Mouse (Mus musculus): ENCODE measurements at regions not wholly inside any gene's neighbourhood (a gene's known extent, or its start where the extent isn't known, plus 50 kb on each side); places are given as distances from the start of the nearest gene placed in this dataset.

DNA sequence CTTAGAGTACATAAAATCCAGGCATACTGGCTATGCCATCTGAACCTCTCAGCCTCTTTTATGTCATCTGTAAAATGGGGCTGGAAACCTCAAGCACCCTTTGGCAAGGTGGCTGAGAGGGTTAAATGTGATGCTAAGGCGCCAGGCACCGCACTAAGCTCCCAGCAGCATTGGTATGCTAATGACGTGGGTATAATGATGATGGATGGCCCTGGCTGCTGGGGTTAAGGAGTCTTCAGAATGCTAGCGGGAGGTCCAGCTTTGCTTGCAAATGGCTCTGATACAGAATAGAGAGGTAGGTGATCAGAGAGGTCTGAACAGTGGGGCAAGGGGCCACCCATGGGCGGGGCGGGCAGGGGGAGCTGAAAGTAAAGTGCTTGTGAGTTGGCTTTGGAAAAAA is 241.1 kb upstream of the Irx3 start:
- H3K9me3 ChIP-seq (ENCODE audit: low read length): peaks cover 98% of the 10 kb centered on the region
- no peak overlapping the region for H3K4me3 ChIP-seq (replicated peaks; ENCODE audit: low read length)
- no peaks in the 10 kb centered on the region for H3K36me3 ChIP-seq (ENCODE audit: insufficient read depth, low read length)
- TF ChIP-seq POU5F1 (IDR thresholded peaks at IDR 0.05; ENCODE audit: borderline replicate concordance, low read length): no peak
- TF ChIP-seq CTCF (conservative IDR thresholded peaks at IDR 0.05; ENCODE audit: low read length): no peak
- TF ChIP-seq NANOG (IDR thresholded peaks at IDR 0.05; ENCODE audit: borderline replicate concordance, low read length): peak; percentile 59; the same call in 1 of the 2 replicates
- no peaks in the 10 kb centered on the region for H3K27me3 ChIP-seq (ENCODE audit: insufficient read depth, low read length)
- peaks cover 6% of the 10 kb centered on the region; the same call in 1 of the 2 replicates for H3K4me1 ChIP-seq (replicated peaks; ENCODE audit: low read depth, low read length)

DNA sequence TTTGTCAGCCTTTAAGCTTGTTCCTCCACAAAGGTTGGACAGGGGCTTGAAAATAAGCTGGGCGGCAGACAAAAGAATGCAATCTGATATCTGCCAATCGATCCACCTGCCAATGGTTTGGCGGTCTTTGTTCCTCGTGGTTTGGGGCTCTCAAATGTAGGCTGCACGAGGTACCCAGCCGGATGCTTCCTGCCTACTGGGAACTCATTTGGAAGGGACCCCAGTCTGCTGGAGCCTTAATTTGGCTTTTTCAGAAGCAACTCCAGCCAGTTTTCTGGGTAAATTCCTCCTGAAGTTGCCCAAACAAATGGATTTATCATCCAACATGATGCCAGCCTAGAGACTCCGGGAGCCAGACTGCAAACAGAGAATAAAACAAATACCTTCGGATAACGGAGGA is 228.1 kb upstream of the Irx3 start:
- Histone ChIP-seq H3K27me3 (ENCODE audit: insufficient read depth, low read length) (0 out of 2 replicates have a peak, but pooled peaks cover 9% of the 10 kb centered on the region), H3K4me1 (replicated peaks; ENCODE audit: low read depth, low read length) (peaks cover 46% of the 10 kb centered on the region), H3K9me3 (ENCODE audit: low read length) (no peaks in the 10 kb centered on the region), H3K4me3 (replicated peaks; ENCODE audit: low read length) (no peak overlapping the region), H3K36me3 (ENCODE audit: insufficient read depth, low read length) (no peaks in the 10 kb centered on the region)
- TF ChIP-seq NANOG (IDR thresholded peaks at IDR 0.05; ENCODE audit: borderline replicate concordance, low read length) (no peak), POU5F1 (IDR thresholded peaks at IDR 0.05; ENCODE audit: borderline replicate concordance, low read length) (no peak), CTCF (conservative IDR thresholded peaks at IDR 0.05; ENCODE audit: low read length) (no peak)

DNA sequence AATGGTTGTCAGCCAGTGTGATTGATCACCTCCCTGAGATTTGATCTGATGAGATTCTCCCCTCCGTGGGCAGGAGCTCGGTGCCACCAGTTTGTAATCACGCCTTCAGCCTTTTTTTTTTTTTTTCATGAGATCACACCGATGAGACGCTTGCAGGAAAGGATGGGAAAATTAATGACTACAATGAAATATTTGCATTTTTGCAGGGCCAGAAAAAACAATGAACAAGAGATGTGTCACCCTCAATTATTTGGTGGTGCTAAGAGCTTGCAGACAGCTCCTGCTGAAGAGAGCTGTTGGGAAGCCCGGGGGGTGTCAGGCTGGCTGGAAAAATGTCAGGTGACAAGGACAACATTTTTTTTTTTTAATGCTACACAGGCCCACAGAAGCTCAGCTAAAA is 227.6 kb upstream of the Irx3 start:
- H3K9me3 ChIP-seq (ENCODE audit: low read length): no peaks in the 10 kb centered on the region
- H3K4me3 ChIP-seq (replicated peaks; ENCODE audit: low read length): no peak overlapping the region
- H3K36me3 ChIP-seq (ENCODE audit: insufficient read depth, low read length): no peaks in the 10 kb centered on the region
- TF ChIP-seq POU5F1 (IDR thresholded peaks at IDR 0.05; ENCODE audit: borderline replicate concordance, low read length) (no peak), CTCF (conservative IDR thresholded peaks at IDR 0.05; ENCODE audit: low read length) (no peak), NANOG (IDR thresholded peaks at IDR 0.05; ENCODE audit: borderline replicate concordance, low read length) (no peak)
- H3K4me1 ChIP-seq (replicated peaks; ENCODE audit: low read depth, low read length): peaks cover 46% of the 10 kb centered on the region
- H3K27me3 ChIP-seq (ENCODE audit: insufficient read depth, low read length): 0 out of 2 replicates have a peak, but pooled peaks cover 12% of the 10 kb centered on the region

DNA sequence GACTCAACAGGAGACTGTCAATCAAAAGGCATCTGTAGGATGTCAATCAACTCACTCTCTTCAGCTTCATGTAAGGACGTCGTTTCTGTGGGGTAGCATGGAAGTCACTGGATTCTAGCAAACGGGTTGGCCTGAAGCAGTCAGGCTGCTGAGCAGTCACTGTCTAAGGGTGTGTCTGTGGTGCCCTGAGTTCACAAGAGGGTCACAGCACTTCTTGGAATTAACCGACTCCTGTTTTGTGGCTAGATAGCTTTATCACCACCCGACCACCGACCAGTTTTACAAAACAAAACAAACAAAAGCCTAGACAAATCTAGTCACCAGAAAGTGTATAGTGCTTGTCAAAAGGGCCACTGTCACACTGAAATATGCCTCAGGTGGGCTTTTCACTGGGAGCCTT is 226.4 kb upstream of the Irx3 start:
- H3K4me1 ChIP-seq (replicated peaks; ENCODE audit: low read depth, low read length): peaks cover 55% of the 10 kb centered on the region
- TF ChIP-seq NANOG (IDR thresholded peaks at IDR 0.05; ENCODE audit: borderline replicate concordance, low read length): no peak
- no peak for TF ChIP-seq POU5F1 (IDR thresholded peaks at IDR 0.05; ENCODE audit: borderline replicate concordance, low read length)
- TF ChIP-seq CTCF (conservative IDR thresholded peaks at IDR 0.05; ENCODE audit: low read length): no peak
- H3K27me3 ChIP-seq (ENCODE audit: insufficient read depth, low read length): 0 out of 2 replicates have a peak, but pooled peaks cover 16% of the 10 kb centered on the region
- no peaks in the 10 kb centered on the region for H3K9me3 ChIP-seq (ENCODE audit: low read length)
- no peak overlapping the region for H3K4me3 ChIP-seq (replicated peaks; ENCODE audit: low read length)
- no peaks in the 10 kb centered on the region for H3K36me3 ChIP-seq (ENCODE audit: insufficient read depth, low read length)

DNA sequence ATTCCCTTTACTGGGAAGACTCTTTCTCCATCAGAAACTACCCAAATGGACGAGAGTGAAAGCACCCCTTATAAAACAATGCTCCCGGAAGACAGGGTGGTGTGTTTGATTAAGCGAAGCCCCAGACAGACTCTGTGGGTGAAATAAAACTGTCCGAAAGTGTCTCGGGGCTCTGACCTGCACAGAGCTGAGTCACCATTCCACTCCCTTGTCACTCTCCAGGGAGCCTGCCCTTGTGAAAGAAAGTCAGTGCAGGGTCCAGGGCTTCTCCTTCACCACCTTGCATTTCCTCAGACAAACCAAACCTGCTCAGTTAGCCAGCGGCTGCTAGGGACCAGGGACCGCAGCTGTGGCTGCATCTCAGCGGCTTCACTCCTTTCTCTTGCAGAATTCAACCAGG is 222.3 kb upstream of the Irx3 start:
- H3K4me1 ChIP-seq (replicated peaks; ENCODE audit: low read depth, low read length): peaks cover 27% of the 10 kb centered on the region
- no peak for TF ChIP-seq POU5F1 (IDR thresholded peaks at IDR 0.05; ENCODE audit: borderline replicate concordance, low read length)
- no peak for TF ChIP-seq NANOG (IDR thresholded peaks at IDR 0.05; ENCODE audit: borderline replicate concordance, low read length)
- no peak for TF ChIP-seq CTCF (conservative IDR thresholded peaks at IDR 0.05; ENCODE audit: low read length)
- H3K36me3 ChIP-seq (ENCODE audit: insufficient read depth, low read length): no peaks in the 10 kb centered on the region
- no peak overlapping the region for H3K4me3 ChIP-seq (replicated peaks; ENCODE audit: low read length)
- H3K9me3 ChIP-seq (ENCODE audit: low read length): no peaks in the 10 kb centered on the region
- H3K27me3 ChIP-seq (ENCODE audit: insufficient read depth, low read length): peaks cover 16% of the 10 kb centered on the region; the same call in 1 of the 2 replicates

DNA sequence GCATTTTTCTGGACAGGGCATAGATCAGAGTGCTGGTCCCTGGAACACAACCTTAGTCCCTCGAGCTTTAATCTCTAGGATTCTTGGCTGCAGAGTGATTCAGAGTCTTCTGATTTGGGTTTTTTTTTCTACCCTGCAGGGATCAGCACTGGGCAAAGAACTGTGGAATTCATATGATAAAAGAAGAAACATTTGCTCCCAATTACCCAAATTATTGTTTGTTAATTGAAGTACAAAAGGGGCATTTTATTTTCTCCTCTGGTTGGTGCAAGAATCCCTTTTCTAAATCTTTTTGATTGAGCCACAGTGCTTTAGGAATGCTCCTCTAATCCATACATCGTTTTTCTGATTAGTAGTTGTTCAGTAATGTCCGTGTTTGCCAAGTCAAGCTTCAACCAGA is 219.7 kb upstream of the Irx3 start:
- H3K4me3 ChIP-seq (replicated peaks; ENCODE audit: low read length): no peak overlapping the region
- H3K4me1 ChIP-seq (replicated peaks; ENCODE audit: low read depth, low read length): peaks cover 9% of the 10 kb centered on the region
- no peaks in the 10 kb centered on the region for H3K36me3 ChIP-seq (ENCODE audit: insufficient read depth, low read length)
- peaks cover 20% of the 10 kb centered on the region for H3K27me3 ChIP-seq (ENCODE audit: insufficient read depth, low read length)
- no peak for TF ChIP-seq POU5F1 (IDR thresholded peaks at IDR 0.05; ENCODE audit: borderline replicate concordance, low read length)
- no peaks in the 10 kb centered on the region for H3K9me3 ChIP-seq (ENCODE audit: low read length)

DNA sequence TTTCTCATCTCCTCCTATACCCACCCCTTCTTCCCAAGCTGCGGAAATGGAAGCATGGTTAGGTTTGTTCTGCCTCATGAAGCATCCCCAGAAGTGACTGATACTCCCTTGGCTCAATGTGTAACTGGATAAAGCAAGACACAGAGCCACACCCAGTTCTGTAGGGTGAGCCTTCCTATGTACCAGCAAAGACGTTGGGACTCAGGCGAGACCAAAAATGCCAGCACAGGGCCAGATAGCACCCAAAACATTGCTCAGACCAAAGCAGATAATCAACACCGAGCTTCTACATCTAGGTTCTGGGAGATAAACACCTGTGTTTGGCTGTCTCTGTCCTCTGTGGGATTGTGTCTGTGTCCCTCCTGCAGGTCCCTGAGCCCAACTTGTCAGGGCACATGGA is 212.8 kb upstream of the Irx3 start:
- Histone ChIP-seq H3K9me3 (ENCODE audit: low read length) (no peaks in the 10 kb centered on the region), H3K27me3 (ENCODE audit: insufficient read depth, low read length) (peaks cover 4% of the 10 kb centered on the region)
- TF ChIP-seq POU5F1 (IDR thresholded peaks at IDR 0.05; ENCODE audit: borderline replicate concordance, low read length) (no peak), NANOG (IDR thresholded peaks at IDR 0.05; ENCODE audit: borderline replicate concordance, low read length) (no peak), CTCF (conservative IDR thresholded peaks at IDR 0.05; ENCODE audit: low read length) (no peak)

DNA sequence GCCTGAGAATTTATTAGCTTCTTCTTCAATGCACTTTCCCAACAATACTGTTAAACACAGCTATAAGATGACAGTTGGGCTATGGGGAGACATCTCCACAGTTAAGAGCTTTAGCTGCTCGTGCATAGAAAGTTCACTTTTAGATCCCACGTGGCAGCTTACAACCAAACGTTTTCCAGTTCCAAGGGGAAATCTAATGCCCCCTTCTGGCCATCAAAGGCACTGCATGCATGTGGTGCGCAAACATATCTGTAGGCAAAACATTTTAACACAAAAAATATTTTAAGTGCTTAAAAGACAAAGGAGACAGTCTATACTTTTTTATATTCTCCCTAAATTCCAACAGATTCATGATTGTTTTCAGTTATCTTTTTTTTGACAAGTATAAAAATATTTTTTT is 211.3 kb upstream of the Irx3 start:
- Histone ChIP-seq H3K4me3 (replicated peaks; ENCODE audit: low read length) (no peak overlapping the region), H3K36me3 (ENCODE audit: insufficient read depth, low read length) (no peaks in the 10 kb centered on the region), H3K27me3 (ENCODE audit: insufficient read depth, low read length) (peaks cover 2% of the 10 kb centered on the region), H3K9me3 (ENCODE audit: low read length) (no peaks in the 10 kb centered on the region), H3K4me1 (replicated peaks; ENCODE audit: low read depth, low read length) (peaks cover 33% of the 10 kb centered on the region)
- no peak for TF ChIP-seq POU5F1 (IDR thresholded peaks at IDR 0.05; ENCODE audit: borderline replicate concordance, low read length)
- peak; percentile 66 for TF ChIP-seq CTCF (conservative IDR thresholded peaks at IDR 0.05; ENCODE audit: low read length)

More for the DNA sequence above, 212.8 kb upstream of the Irx3 start:
- Histone ChIP-seq H3K4me1 (replicated peaks; ENCODE audit: low read depth, low read length) (peaks cover 18% of the 10 kb centered on the region), H3K4me3 (replicated peaks; ENCODE audit: low read length) (no peak overlapping the region), H3K36me3 (ENCODE audit: insufficient read depth, low read length) (no peaks in the 10 kb centered on the region)

DNA sequence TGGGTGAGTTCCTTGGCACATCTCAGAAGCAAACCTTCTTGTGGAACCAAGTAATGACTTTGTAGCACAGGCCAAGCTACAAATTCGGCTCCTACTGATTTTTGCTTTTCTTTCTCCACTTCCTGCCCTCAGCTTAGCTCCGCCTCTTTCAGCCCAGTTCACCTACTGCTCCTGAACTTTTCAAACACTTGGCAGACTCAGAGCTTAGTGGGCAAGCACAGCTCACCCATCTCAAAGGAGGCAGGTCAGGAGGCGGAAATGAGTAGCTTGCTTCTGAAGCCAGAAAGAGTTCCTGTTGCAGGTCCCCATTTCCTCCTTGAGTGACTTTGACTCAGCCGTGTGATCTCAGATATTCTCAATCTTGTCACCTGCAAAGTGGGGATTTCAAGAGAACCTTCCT is 208.5 kb upstream of the Irx3 start:
- Histone ChIP-seq H3K36me3 (ENCODE audit: insufficient read depth, low read length) (no peaks in the 10 kb centered on the region), H3K4me1 (replicated peaks; ENCODE audit: low read depth, low read length) (peaks cover 40% of the 10 kb centered on the region), H3K27me3 (ENCODE audit: insufficient read depth, low read length) (no peaks in the 10 kb centered on the region), H3K9me3 (ENCODE audit: low read length) (no peaks in the 10 kb centered on the region), H3K4me3 (replicated peaks; ENCODE audit: low read length) (no peak overlapping the region)
- TF ChIP-seq CTCF (conservative IDR thresholded peaks at IDR 0.05; ENCODE audit: low read length) (no peak), POU5F1 (IDR thresholded peaks at IDR 0.05; ENCODE audit: borderline replicate concordance, low read length) (no peak), NANOG (IDR thresholded peaks at IDR 0.05; ENCODE audit: borderline replicate concordance, low read length) (no peak)

All from E14TG2a.4 (cell line).